Mouse (Mus musculus): ENCODE measurements at regions not wholly inside any gene's neighbourhood (a gene's known extent, or its start where the extent isn't known, plus 50 kb on each side); places are given as distances from the start of the nearest gene placed in this dataset.

GRCm38 (mm10) chr13:71532796-71533351 lies 430.6 kb downstream of the Irx1 start:
- TF ChIP-seq CTCF (IDR thresholded peaks at IDR 0.05; ENCODE audit: low read depth, low read length) (no peak), POLR2AphosphoS5 (IDR thresholded peaks at IDR 0.05; ENCODE audit: insufficient replicate concordance, low read depth, low read length) (no peak), TAL1 (conservative IDR thresholded peaks at IDR 0.05; ENCODE audit: low read depth, low read length) (no peak), GATA1 (IDR thresholded peaks at IDR 0.05; ENCODE audit: borderline replicate concordance, low read length) (no peak), GATA2 (IDR thresholded peaks at IDR 0.05; ENCODE audit: borderline replicate concordance, low read depth, low read length) (no peak)

Data from G1E (cell line).